Mouse (Mus musculus): ENCODE data around the gene 4430402I18Rik. TPM values are rescaled to one million over a fixed set of nuclear protein-coding genes. Genes with fewer than 3 reads are reported as not detected.

Gene 4430402I18Rik
- polyA plus RNA-seq, 1 experiment from 2014 or later: 0.44 TPM

- H3K27ac ChIP-seq: no peak overlapping the region
- WGBS: 7% methylated on average over 16 of the region's 16 CpGs
Measured at GRCm38 (mm10) chr19:28964552-28964903, 3.1 kb downstream of the 4430402I18Rik start.

GRCm38 (mm10) chr19:28963842-28964551 is 3.6 kb downstream of the 4430402I18Rik start, which contains the start of gene Plpp6:
Gene Plpp6 (plus strand): TSS chr19:28963953.
- under 1% methylated on average over 54 of the region's 73 CpGs for WGBS
- Histone ChIP-seq H3K4me2 (peak within 1 kb of the TSS; percentile 88), H3K9ac (replicated peaks) (peak within 1 kb of the TSS; percentile 81), H3K4me1 (replicated peaks) (peaks cover 7% of the 10 kb centered on the region), H3K27ac (peak within 1 kb of the TSS; percentile 41; the same call in 1 of the 2 replicates), H3K4me3 (replicated peaks) (peak within 1 kb of the TSS; percentile 84), H3K9me3 (no peaks in the 10 kb centered on the region), H3K36me3 (no peaks in the 10 kb centered on the region), H3K27me3 (peaks cover 4% of the 10 kb centered on the region)
- peak; percentile 78 for ATAC-seq (ENCODE audit: insufficient number of reproducible peaks, insufficient read depth, low FRiP score, low TSS enrichment, low read depth)

More at GRCm38 (mm10) chr19:28964552-28964903, 3.1 kb downstream of the 4430402I18Rik start:
- H3K36me3 ChIP-seq: no peaks in the 10 kb centered on the region
- H3K4me1 ChIP-seq (replicated peaks): peaks cover 7% of the 10 kb centered on the region
- peak overlapping the region; percentile 81 for H3K9ac ChIP-seq (replicated peaks)
- ATAC-seq (ENCODE audit: insufficient number of reproducible peaks, insufficient read depth, low FRiP score, low TSS enrichment, low read depth): peak; percentile 59
- peak overlapping the region; percentile 84 for H3K4me3 ChIP-seq (replicated peaks)
- H3K9me3 ChIP-seq: no peaks in the 10 kb centered on the region
- peaks cover 4% of the 10 kb centered on the region for H3K27me3 ChIP-seq
- peak overlapping the region; percentile 88 for H3K4me2 ChIP-seq

- peak overlapping the region; percentile 84 for H3K4me3 ChIP-seq (replicated peaks)
- ATAC-seq (ENCODE audit: insufficient number of reproducible peaks, insufficient read depth, low FRiP score, low TSS enrichment, low read depth): no peak
- H3K27me3 ChIP-seq: peaks cover 4% of the 10 kb centered on the region
- no peaks in the 10 kb centered on the region for H3K36me3 ChIP-seq
- 3% methylated on average over 4 of the region's 4 CpGs for WGBS
- peak overlapping the region; percentile 88 for H3K4me2 ChIP-seq
- peaks cover 7% of the 10 kb centered on the region for H3K4me1 ChIP-seq (replicated peaks)
- H3K9me3 ChIP-seq: no peaks in the 10 kb centered on the region
- H3K9ac ChIP-seq (replicated peaks): peak overlapping the region; percentile 81; the same call in 1 of the 2 replicates
- no peak overlapping the region for H3K27ac ChIP-seq
Measured at GRCm38 (mm10) chr19:28963513-28963841, 4.1 kb downstream of the 4430402I18Rik start.

- H3K9ac ChIP-seq (replicated peaks): no peak overlapping the region
- 46% methylated on average over 3 of the region's 3 CpGs for WGBS
- no peak for ATAC-seq (ENCODE audit: insufficient number of reproducible peaks, insufficient read depth, low FRiP score, low TSS enrichment, low read depth)
Measured at GRCm38 (mm10) chr19:28963113-28963512, 4.5 kb downstream of the 4430402I18Rik start.

GRCm38 (mm10) chr19:28951251-28951650 is 16.3 kb downstream of the 4430402I18Rik start:
- no peak overlapping the region for H3K9ac ChIP-seq (replicated peaks)
- H3K27me3 ChIP-seq: no peaks in the 10 kb centered on the region
- no peaks in the 10 kb centered on the region for H3K4me1 ChIP-seq (replicated peaks)
- no peaks in the 10 kb centered on the region for H3K36me3 ChIP-seq
- no peak overlapping the region for H3K4me2 ChIP-seq
- WGBS: 83% methylated on average over 5 of the region's 5 CpGs
- no peak overlapping the region for H3K27ac ChIP-seq
- no peak for ATAC-seq (ENCODE audit: insufficient number of reproducible peaks, insufficient read depth, low FRiP score, low TSS enrichment, low read depth)
- no peak overlapping the region for H3K4me3 ChIP-seq (replicated peaks)
- 0 out of 2 replicates have a peak, but pooled peaks cover 3% of the 10 kb centered on the region for H3K9me3 ChIP-seq

More at GRCm38 (mm10) chr19:28963113-28963512, 4.5 kb downstream of the 4430402I18Rik start:
- no peak overlapping the region for H3K27ac ChIP-seq
- H3K4me2 ChIP-seq: peak overlapping the region; percentile 88
- no peaks in the 10 kb centered on the region for H3K9me3 ChIP-seq
- peaks cover 7% of the 10 kb centered on the region for H3K4me1 ChIP-seq (replicated peaks)
- H3K36me3 ChIP-seq: no peaks in the 10 kb centered on the region
- H3K27me3 ChIP-seq: peaks cover 4% of the 10 kb centered on the region
- H3K4me3 ChIP-seq (replicated peaks): peak overlapping the region; percentile 84

- WGBS: 66% methylated on average over 2 of the region's 2 CpGs
- H3K27ac ChIP-seq: no peak overlapping the region
- H3K4me3 ChIP-seq (replicated peaks): no peak overlapping the region
- H3K4me2 ChIP-seq: no peak overlapping the region
- no peak overlapping the region for H3K9ac ChIP-seq (replicated peaks)
- H3K4me1 ChIP-seq (replicated peaks): no peaks in the 10 kb centered on the region
- 0 out of 2 replicates have a peak, but pooled peaks cover 3% of the 10 kb centered on the region for H3K9me3 ChIP-seq
- no peaks in the 10 kb centered on the region for H3K27me3 ChIP-seq
- no peak for ATAC-seq (ENCODE audit: insufficient number of reproducible peaks, insufficient read depth, low FRiP score, low TSS enrichment, low read depth)
- no peaks in the 10 kb centered on the region for H3K36me3 ChIP-seq
Measured at GRCm38 (mm10) chr19:28947311-28947710, 20.3 kb downstream of the 4430402I18Rik start.

- Histone ChIP-seq H3K27me3 (no peaks in the 10 kb centered on the region), H3K36me3 (no peaks in the 10 kb centered on the region), H3K4me1 (replicated peaks) (no peaks in the 10 kb centered on the region), H3K4me2 (no peak overlapping the region), H3K27ac (no peak overlapping the region), H3K9ac (replicated peaks) (no peak overlapping the region), H3K4me3 (replicated peaks) (no peak overlapping the region), H3K9me3 (0 out of 2 replicates have a peak, but pooled peaks cover 3% of the 10 kb centered on the region)
- no peak for ATAC-seq (ENCODE audit: insufficient number of reproducible peaks, insufficient read depth, low FRiP score, low TSS enrichment, low read depth)
- 46% methylated on average over 4 of the region's 4 CpGs for WGBS
Measured at GRCm38 (mm10) chr19:28946782-28947181, 20.8 kb downstream of the 4430402I18Rik start.

- 57% methylated on average over 4 of the region's 4 CpGs for WGBS
- H3K36me3 ChIP-seq: no peaks in the 10 kb centered on the region
Measured at GRCm38 (mm10) chr19:28941271-28941670, 26.3 kb downstream of the 4430402I18Rik start.

GRCm38 (mm10) chr19:28940135-28940874 is 27.3 kb downstream of the 4430402I18Rik start:
- no peak for ATAC-seq (ENCODE audit: insufficient number of reproducible peaks, insufficient read depth, low FRiP score, low TSS enrichment, low read depth)
- H3K4me2 ChIP-seq: no peak overlapping the region
- no peak overlapping the region for H3K27ac ChIP-seq
- no peaks in the 10 kb centered on the region for H3K27me3 ChIP-seq
- WGBS: 57% methylated on average over 9 of the region's 9 CpGs
- H3K9ac ChIP-seq (replicated peaks): no peak overlapping the region
- no peak overlapping the region for H3K4me3 ChIP-seq (replicated peaks)
- H3K9me3 ChIP-seq: no peaks in the 10 kb centered on the region
- H3K4me1 ChIP-seq (replicated peaks): peaks cover 10% of the 10 kb centered on the region; the same call in 1 of the 2 replicates
- no peaks in the 10 kb centered on the region for H3K36me3 ChIP-seq

More at GRCm38 (mm10) chr19:28941271-28941670, 26.3 kb downstream of the 4430402I18Rik start:
- Histone ChIP-seq H3K9me3 (no peaks in the 10 kb centered on the region), H3K27ac (no peak overlapping the region), H3K4me3 (replicated peaks) (no peak overlapping the region), H3K4me1 (replicated peaks) (peaks cover 10% of the 10 kb centered on the region; the same call in 1 of the 2 replicates), H3K27me3 (no peaks in the 10 kb centered on the region), H3K4me2 (no peak overlapping the region), H3K9ac (replicated peaks) (no peak overlapping the region)
- ATAC-seq (ENCODE audit: insufficient number of reproducible peaks, insufficient read depth, low FRiP score, low TSS enrichment, low read depth): no peak

GRCm38 (mm10) chr19:28934897-28935296 is 32.7 kb downstream of the 4430402I18Rik start:
- no peak overlapping the region for H3K4me3 ChIP-seq (replicated peaks)
- no peaks in the 10 kb centered on the region for H3K36me3 ChIP-seq
- no peak overlapping the region for H3K9ac ChIP-seq (replicated peaks)
- 89% methylated on average over 3 of the region's 3 CpGs for whole genome bisulfite sequencing
- no peaks in the 10 kb centered on the region for H3K27me3 ChIP-seq
- peaks cover 2% of the 10 kb centered on the region; the same call in 1 of the 2 replicates for H3K4me1 ChIP-seq (replicated peaks)
- H3K9me3 ChIP-seq: peaks cover 7% of the 10 kb centered on the region; the same call in 1 of the 2 replicates
- ATAC-seq (ENCODE audit: insufficient number of reproducible peaks, insufficient read depth, low FRiP score, low TSS enrichment, low read depth): no peak
- H3K27ac ChIP-seq: no peak overlapping the region
- H3K4me2 ChIP-seq: no peak overlapping the region

- Histone ChIP-seq H3K4me1 (replicated peaks) (no peaks in the 10 kb centered on the region), H3K4me2 (no peak overlapping the region), H3K4me3 (replicated peaks) (no peak overlapping the region), H3K27ac (no peak overlapping the region), H3K27me3 (no peaks in the 10 kb centered on the region), H3K9me3 (peaks cover 7% of the 10 kb centered on the region; the same call in 1 of the 2 replicates), H3K9ac (replicated peaks) (no peak overlapping the region), H3K36me3 (no peaks in the 10 kb centered on the region)
- no peak for ATAC-seq (ENCODE audit: insufficient number of reproducible peaks, insufficient read depth, low FRiP score, low TSS enrichment, low read depth)
Measured at GRCm38 (mm10) chr19:28929034-28929433, 38.6 kb downstream of the 4430402I18Rik start.
